Mouse (Mus musculus): ENCODE results near the gene Fastkd5. TPM values are rescaled to one million over a fixed set of nuclear protein-coding genes. Genes with fewer than 3 reads are reported as not detected.
"Not testable (repeated sequence)": the region's sequence is repeated elsewhere in the genome, so short reads cannot be mapped to it uniquely, and the experiment has no call there.

Fastkd5 gene
- polyA plus RNA-seq, 1 experiment from 2014 or later: 9.5 TPM

DNA sequence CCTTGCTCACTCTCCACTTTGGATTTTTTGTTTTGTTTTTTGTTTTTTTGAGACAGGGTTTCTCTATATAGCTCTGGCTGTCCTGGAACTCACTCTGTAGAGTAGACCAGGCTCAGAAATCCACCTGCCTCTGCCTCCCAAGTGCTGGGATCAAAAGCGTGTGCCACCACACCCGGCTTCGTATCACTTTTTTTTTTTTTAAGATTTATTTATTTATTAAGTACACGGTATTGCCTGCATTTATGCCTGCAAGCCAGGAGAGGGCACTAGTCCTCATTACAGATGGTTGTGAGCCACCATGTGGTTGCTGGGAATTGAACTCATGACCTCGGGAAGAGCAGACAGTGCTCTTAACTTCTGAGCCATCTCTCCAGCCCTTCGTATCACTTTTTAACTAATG is 19.2 kb upstream of the Fastkd5 start:
- H3K36me3 ChIP-seq: peaks cover 37% of the 10 kb centered on the region
- not testable (repeated sequence) for ATAC-seq (ENCODE audit: low FRiP score); H3K9me3 ChIP-seq (replicated peaks); H3K9ac ChIP-seq (replicated peaks); H3K4me3 ChIP-seq (replicated peaks); H3K27ac ChIP-seq (replicated peaks); H3K4me2 ChIP-seq; H3K4me1 ChIP-seq; H3K27me3 ChIP-seq (replicated peaks)
- WGBS: 86% methylated on average over 6 of the region's 6 CpGs

DNA sequence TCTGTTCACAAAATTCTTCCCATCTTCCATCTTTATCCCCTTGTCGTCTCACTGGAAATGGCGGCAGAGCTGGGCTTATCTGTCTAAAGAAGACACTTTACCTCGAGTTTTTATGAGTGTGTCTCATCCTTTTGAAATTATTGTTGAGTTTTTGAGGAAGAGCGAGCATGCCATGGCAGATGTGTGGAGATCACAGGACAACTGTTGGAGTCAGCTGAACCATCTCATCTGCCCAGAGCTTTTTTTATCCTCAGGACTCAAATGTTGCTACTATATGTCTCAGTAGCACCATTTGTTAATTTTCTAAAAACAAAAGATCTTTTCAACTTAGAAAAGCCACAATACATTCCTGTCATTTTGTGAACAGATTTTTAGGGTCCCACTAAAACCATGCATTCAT is 15.4 kb upstream of the Fastkd5 start:
- Histone ChIP-seq H3K4me3 (replicated peaks) (no peak overlapping the region), H3K4me1 (peaks cover 22% of the 10 kb centered on the region), H3K36me3 (peaks cover 9% of the 10 kb centered on the region), H3K4me2 (no peak overlapping the region), H3K9ac (replicated peaks) (no peak overlapping the region), H3K27me3 (replicated peaks) (no peaks in the 10 kb centered on the region), H3K27ac (replicated peaks) (no peak overlapping the region), H3K9me3 (replicated peaks) (no peaks in the 10 kb centered on the region)
- no peak for ATAC-seq (ENCODE audit: low FRiP score)
- 89% methylated on average over 4 of the region's 4 CpGs for WGBS

DNA sequence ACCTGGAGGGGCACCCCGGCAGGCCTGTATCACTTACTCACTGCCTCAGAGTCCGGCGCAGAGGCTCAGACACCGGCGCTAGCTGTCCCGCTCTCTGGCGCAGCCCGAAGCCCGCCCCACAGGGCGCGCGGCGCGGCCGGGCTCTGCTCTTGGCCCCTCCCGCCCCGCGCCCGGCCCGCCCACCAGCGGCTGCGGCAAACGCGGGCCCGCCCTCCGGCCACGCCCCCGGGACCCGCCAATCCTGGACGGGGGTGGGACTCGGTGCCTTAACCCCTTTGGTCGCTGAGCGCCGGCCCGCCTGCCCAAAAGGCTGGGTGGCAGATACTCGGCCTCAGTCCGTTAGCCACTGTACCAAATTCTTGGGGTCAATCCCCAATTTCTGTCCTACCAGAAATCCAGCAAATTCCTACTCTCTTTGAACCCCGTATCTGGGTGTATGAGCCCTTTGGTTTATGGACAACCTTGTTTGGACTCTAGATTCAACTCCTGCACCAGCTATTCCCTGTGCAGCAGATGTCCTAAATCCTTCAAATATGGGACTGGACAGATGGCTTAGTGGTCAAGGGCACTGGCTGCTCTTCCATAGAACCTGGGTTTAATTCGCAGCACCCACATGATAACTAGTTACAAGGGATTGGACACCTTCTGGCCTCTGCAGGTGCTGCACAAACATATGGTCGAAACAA is 13.0 kb upstream of the Fastkd5 start, which contains the start of gene Lzts3:
Lzts3 (minus strand) TSS at position 120 of the 686 bp plus-strand sequence.
- peak within 1 kb of the TSS; percentile 79 for H3K9ac ChIP-seq (replicated peaks)
- H3K4me3 ChIP-seq (replicated peaks): peak within 1 kb of the TSS; percentile 81
- no peaks in the 10 kb centered on the region for H3K9me3 ChIP-seq (replicated peaks)
- peaks cover 25% of the 10 kb centered on the region for H3K4me1 ChIP-seq
- ATAC-seq (ENCODE audit: low FRiP score): peak; percentile 96
- 4% methylated on average over 34 of the region's 40 CpGs for WGBS
- peak within 1 kb of the TSS; percentile 85 for H3K27ac ChIP-seq (replicated peaks)
- peak within 1 kb of the TSS; percentile 81 for H3K4me2 ChIP-seq
- peaks cover 14% of the 10 kb centered on the region for H3K27me3 ChIP-seq (replicated peaks)
- H3K36me3 ChIP-seq: 0 out of 2 replicates have a peak, but pooled peaks cover 4% of the 10 kb centered on the region

DNA sequence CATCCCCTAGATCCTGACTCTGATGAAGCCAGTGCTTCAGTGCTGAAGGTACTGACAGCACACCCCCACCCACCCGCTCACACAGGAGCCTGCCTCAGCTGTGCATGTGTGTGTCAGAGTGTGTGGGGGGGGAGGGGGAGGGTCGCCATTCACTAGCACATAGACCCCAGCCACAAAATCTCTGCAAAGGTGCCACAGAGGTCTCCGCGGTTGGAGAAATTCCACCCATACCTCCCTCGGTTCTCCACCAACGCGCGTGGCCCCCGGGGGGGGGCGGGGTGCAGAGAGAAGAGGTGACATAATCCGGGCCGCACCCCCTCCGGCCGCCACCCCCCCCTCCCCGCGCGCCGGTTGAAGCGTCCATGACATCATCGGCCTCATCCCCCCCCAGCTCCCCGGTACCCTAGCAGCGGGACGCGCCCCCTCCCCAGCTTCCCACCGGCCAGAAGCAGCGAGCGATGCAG is 12.4 kb upstream of the Fastkd5 start:
- Histone ChIP-seq H3K4me3 (replicated peaks) (peak overlapping the region; percentile 81), H3K36me3 (peaks cover 4% of the 10 kb centered on the region; the same call in 1 of the 2 replicates), H3K4me1 (peaks cover 25% of the 10 kb centered on the region), H3K27ac (replicated peaks) (peak overlapping the region; percentile 85), H3K9me3 (replicated peaks) (no peaks in the 10 kb centered on the region), H3K27me3 (replicated peaks) (peaks cover 20% of the 10 kb centered on the region), H3K4me2 (peak overlapping the region; percentile 81), H3K9ac (replicated peaks) (peak overlapping the region; percentile 79)
- ATAC-seq (ENCODE audit: low FRiP score): peak; percentile 85
- under 1% methylated on average over 21 of the region's 27 CpGs for WGBS

DNA sequence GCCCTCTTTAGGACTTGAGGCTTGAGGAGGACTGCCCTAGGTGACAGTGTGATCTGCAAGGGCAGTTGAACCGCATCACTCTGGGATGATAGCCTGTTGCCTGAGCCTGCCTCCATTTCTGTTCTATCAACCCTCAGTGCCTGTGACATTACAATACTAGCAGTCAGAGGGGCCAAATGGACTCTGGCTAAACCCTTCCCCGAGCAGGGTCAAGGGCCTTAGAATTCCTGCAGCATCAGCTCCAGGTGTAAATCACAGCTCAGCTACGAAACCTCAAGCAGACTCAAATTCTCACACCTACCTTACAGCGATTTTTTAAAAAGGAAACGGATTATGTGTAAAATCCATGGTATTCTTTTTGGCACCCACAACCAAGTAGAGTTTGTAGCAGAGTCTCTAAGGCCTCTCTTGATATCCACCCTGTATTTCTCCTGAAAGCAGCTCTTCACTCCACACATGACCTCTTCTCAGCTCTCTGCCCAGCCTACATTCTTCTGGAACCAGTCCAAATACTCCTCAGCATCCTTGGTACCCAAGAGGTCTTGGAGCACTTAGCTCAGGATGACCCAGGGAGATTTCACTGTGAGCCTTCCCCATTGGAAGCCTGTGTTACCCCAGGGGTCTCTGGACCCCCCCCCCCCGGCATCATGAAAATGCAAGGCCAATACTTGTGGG is 11.7 kb upstream of the Fastkd5 start:
- ATAC-seq (ENCODE audit: low FRiP score): no peak
- H3K4me1 ChIP-seq: peaks cover 25% of the 10 kb centered on the region
- peak overlapping the region; percentile 85 for H3K27ac ChIP-seq (replicated peaks)
- peak overlapping the region; percentile 81 for H3K4me3 ChIP-seq (replicated peaks)
- H3K4me2 ChIP-seq: peak overlapping the region; percentile 81
- 59% methylated on average over 6 of the region's 6 CpGs for WGBS
- peaks cover 27% of the 10 kb centered on the region for H3K27me3 ChIP-seq (replicated peaks)
- peaks cover 5% of the 10 kb centered on the region for H3K36me3 ChIP-seq
- H3K9me3 ChIP-seq (replicated peaks): no peaks in the 10 kb centered on the region
- H3K9ac ChIP-seq (replicated peaks): peak overlapping the region; percentile 79

DNA sequence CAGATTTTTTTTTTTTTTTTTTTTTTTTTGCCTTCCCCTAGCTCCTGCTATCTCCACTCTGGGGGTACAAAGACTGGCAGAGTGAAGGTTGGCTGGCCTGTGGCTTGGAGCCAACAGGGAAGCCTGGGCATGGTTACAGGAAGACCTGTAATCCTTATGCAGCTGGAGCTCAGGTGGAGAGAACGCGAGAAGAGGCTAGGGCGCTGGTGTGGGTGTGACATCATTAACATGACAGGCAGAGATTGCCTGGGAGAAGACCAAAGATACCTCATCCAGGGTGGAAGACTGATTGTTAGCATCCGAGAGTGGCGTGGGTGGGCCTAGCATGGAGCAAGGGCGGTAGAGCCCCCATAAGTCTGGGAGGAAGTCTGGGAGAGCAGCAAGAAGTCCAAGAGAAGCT is 9.4 kb upstream of the Fastkd5 start:
- no peak overlapping the region for H3K4me2 ChIP-seq
- peaks cover 19% of the 10 kb centered on the region for H3K36me3 ChIP-seq
- no peak for ATAC-seq (ENCODE audit: low FRiP score)
- H3K9me3 ChIP-seq (replicated peaks): no peaks in the 10 kb centered on the region
- WGBS: 81% methylated on average over 6 of the region's 6 CpGs
- H3K9ac ChIP-seq (replicated peaks): no peak overlapping the region
- peaks cover 45% of the 10 kb centered on the region for H3K4me1 ChIP-seq
- no peak overlapping the region for H3K4me3 ChIP-seq (replicated peaks)
- H3K27ac ChIP-seq (replicated peaks): no peak overlapping the region
- H3K27me3 ChIP-seq (replicated peaks): peaks cover 50% of the 10 kb centered on the region

DNA sequence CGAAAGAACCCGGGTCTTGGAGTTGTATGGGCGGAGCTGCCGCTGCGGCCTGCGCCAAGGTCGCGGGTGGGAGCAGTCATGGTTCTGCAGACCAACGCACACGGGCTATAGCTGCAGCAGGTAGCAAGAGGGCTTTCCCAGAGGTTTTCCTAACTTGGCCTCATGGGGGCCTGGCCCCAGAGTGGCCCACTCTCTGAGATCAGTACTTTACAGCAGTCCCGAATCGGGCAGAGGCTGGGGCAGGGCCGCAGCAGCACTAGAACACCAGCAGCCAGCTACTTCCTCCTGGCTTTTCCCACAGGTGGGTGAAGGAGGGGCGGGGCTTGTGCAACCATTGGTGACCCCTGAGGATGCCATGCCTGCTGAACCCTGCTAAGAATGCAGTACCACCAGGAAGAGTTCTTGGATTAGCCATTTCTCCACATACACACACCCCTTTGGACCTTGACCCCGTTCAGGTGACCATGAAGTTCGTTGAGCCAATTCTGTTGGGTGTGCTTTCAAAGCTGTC is 8.3 kb upstream of the Fastkd5 start:
- peaks cover 20% of the 10 kb centered on the region for H3K36me3 ChIP-seq
- ATAC-seq (ENCODE audit: low FRiP score): no peak
- H3K27ac ChIP-seq (replicated peaks): no peak overlapping the region
- no peak overlapping the region for H3K4me2 ChIP-seq
- H3K9me3 ChIP-seq (replicated peaks): no peaks in the 10 kb centered on the region
- 29% methylated on average over 16 of the region's 16 CpGs for WGBS
- peaks cover 45% of the 10 kb centered on the region for H3K4me1 ChIP-seq
- no peak overlapping the region for H3K4me3 ChIP-seq (replicated peaks)
- peaks cover 58% of the 10 kb centered on the region for H3K27me3 ChIP-seq (replicated peaks)
- no peak overlapping the region for H3K9ac ChIP-seq (replicated peaks)

DNA sequence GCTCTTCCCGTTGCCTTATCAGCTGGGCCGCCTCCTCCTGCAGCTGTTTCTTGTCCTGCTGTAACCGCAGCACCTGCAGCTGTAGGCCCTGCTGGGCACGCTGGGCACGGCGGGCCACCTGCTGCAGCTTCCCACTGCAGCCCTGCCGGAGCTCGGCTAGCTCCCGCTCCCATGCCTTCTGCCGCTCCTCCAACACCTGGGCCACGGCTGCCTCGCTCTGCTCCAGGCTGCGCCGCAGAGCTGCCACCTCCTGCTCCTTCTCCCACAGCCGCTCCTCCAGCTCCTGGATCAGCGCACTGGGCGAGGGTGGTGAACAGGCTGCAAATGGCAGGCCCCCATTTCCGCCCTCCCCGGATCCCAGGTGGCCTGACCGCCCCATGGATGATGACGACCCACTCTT is 6.0 kb upstream of the Fastkd5 start:
- Histone ChIP-seq H3K4me1 (peaks cover 29% of the 10 kb centered on the region), H3K9me3 (replicated peaks) (no peaks in the 10 kb centered on the region), H3K36me3 (peaks cover 20% of the 10 kb centered on the region), H3K9ac (replicated peaks) (no peak overlapping the region), H3K27ac (replicated peaks) (no peak overlapping the region), H3K27me3 (replicated peaks) (peaks cover 58% of the 10 kb centered on the region), H3K4me2 (no peak overlapping the region), H3K4me3 (replicated peaks) (no peak overlapping the region)
- WGBS: 26% methylated on average over 21 of the region's 21 CpGs
- ATAC-seq (ENCODE audit: low FRiP score): no peak

DNA sequence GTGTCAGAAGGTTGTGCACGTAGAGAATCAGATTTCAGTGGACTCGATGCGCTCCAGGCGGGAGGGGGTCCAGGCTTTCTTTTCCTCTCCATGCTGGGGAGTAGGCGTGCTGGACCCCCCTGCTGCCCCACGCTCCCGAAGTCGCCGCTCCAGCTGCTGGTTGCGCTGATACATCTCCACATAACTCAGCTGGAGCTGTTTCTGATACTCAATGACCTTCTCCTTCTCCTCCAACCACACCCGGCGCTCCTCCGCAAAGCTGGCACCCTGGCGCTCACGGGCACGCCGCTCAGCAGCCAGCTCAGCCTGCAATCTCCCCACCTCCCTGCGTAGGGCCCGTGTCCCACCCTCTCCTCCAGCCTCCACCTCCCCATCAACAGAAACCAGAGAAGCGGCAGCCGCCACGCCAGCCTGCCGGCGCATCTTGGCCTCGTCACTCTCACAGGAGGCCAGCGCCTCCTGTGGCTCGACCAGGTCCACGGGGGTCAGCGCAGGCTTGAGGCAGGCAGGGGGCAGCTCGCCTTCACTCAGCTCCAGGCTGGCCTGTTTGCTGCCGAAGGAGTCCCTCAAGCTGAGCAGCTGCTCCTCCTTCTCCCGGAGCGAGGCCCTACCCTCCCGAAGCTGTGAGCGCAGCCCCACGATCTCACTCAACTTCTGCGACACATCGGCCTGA is 5.0 kb upstream of the Fastkd5 start:
- H3K4me3 ChIP-seq (replicated peaks): peak overlapping the region; percentile 20; the same call in 1 of the 2 replicates
- H3K4me2 ChIP-seq: peak overlapping the region; percentile 50
- H3K27me3 ChIP-seq (replicated peaks): peaks cover 58% of the 10 kb centered on the region
- peaks cover 20% of the 10 kb centered on the region for H3K36me3 ChIP-seq
- no peaks in the 10 kb centered on the region for H3K9me3 ChIP-seq (replicated peaks)
- H3K9ac ChIP-seq (replicated peaks): no peak overlapping the region; the same call in 1 of the 2 replicates
- H3K27ac ChIP-seq (replicated peaks): no peak overlapping the region
- WGBS: 8% methylated on average over 38 of the region's 38 CpGs
- ATAC-seq (ENCODE audit: low FRiP score): no peak
- H3K4me1 ChIP-seq: peaks cover 30% of the 10 kb centered on the region

DNA sequence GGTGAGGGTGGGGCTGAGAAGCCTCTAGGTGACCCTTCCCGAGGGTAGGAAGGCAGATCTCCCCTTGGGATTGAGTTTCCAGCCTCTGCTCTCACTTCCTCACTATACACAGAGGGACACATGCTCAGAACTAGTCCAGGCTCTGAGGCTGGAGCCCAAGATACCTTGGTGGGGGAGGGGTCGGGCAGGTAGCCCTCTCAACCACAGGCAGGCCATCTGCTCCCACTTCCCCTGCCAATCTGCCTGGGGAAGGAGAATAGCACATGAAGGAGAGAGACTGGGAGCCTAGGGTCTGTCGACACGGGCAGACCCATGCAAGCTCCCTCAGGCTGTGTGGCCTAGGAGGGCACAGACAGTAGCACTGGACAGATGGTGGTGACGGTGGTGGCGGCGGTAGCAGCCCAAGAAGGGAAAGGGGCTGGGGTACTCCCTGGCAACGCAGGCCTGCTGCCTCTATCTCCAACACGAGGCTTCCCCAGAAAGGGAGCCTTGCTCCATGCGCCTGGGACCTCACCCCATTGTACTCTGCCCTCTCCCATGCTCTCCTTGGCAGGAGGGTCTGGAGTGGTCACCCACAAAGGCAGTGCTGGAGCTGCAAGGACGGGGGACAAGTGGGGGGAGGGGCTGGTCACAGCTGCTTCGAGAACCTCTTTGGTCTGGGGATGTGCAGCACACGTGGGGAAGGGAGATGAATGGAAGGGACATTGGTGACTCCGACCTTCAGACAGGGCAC is 4.3 kb upstream of the Fastkd5 start:
- Histone ChIP-seq H3K9ac (replicated peaks) (no peak overlapping the region), H3K9me3 (replicated peaks) (no peaks in the 10 kb centered on the region), H3K4me1 (peaks cover 31% of the 10 kb centered on the region), H3K36me3 (peaks cover 20% of the 10 kb centered on the region), H3K4me3 (replicated peaks) (peak overlapping the region; percentile 20; the same call in 1 of the 2 replicates), H3K4me2 (peak overlapping the region; percentile 50), H3K27ac (replicated peaks) (no peak overlapping the region), H3K27me3 (replicated peaks) (peaks cover 54% of the 10 kb centered on the region)
- ATAC-seq (ENCODE audit: low FRiP score): no peak
- WGBS: 17% methylated on average over 14 of the region's 14 CpGs

All from neural tube, embryonic 15.5 days (tissue).